ENCODE assay signal across 25 mouse cellular contexts in genomic region chr17:86322840-86323239, GRCm38 (mm10).
DNase-seq lines count a peak whose midpoint lies in the region; ATAC-seq and TF ChIP-seq lines count a peak whose summit lies in the region.
"Had no signal": no experiment of that assay in that cellular context is flagged by ENCODE, and none has a peak within 500 bp of the region (broad histone marks: within the 10 kb centered on the region; RNA-seq: fewer than 3 reads in every experiment).

No protein-coding gene starts in this region.

- DNase-seq in neural tube, embryonic 10.5 days (ENCODE audit: extremely low spot score, low spot score) = no peak
- no peak for DNase-seq in layer of hippocampus, adult 9-11 months
- DNase-seq in urinary bladder, postnatal 4 days (ENCODE audit: low spot score in 2 of 2) = no peak
- DNase-seq: adrenal gland, adult 8-10 months; cerebellum, adult 2 months; cerebellum, postnatal 25 days; heart, adult 11 months; heart, postnatal 10 days; kidney, adult 8-10 months; kidney, postnatal 14 days; left cerebral cortex, postnatal 4 days; lung, postnatal 36 days; right cerebral cortex, postnatal 14 days had no signal

- peaks cover 32% of the 10 kb centered on the region for H3K4me1 ChIP-seq in neural tube, embryonic 13.5 days (replicated peaks)
- H3K4me1 ChIP-seq in bone marrow, adult 2 months (ENCODE audit: control insufficient read depth, insufficient read depth, low read length) = peaks cover 7% of the 10 kb centered on the region
- H3K4me1 ChIP-seq in stomach, embryonic 16.5 days (ENCODE audit: control insufficient read depth, insufficient read depth, low read length) = peaks cover 10% of the 10 kb centered on the region; the same call in 1 of the 2 replicates
- H3K4me1 ChIP-seq: forebrain, embryonic 13.5 days; limb, embryonic 15.5 days; liver, embryonic 15.5 days had no signal

- 74% methylated on average over 5 of the region's 5 CpGs for WGBS in neural tube, embryonic 13.5 days
- 12% methylated on average over 5 of the region's 5 CpGs for WGBS in bone marrow, adult 2 months
- 50% methylated on average over 5 of the region's 5 CpGs for WGBS in stomach, embryonic 16.5 days

- no peaks in the 10 kb centered on the region for H3K27me3 ChIP-seq in neural tube, embryonic 13.5 days
- H3K27me3 ChIP-seq in stomach, embryonic 16.5 days (ENCODE audit: control insufficient read depth, insufficient read depth, low read length) = no peaks in the 10 kb centered on the region
- H3K27me3 ChIP-seq: forebrain, embryonic 13.5 days; heart, embryonic 12.5 days; limb, embryonic 15.5 days; liver, embryonic 15.5 days; lung, embryonic 15.5 days had no signal

- no peak for ATAC-seq in neural tube, embryonic 13.5 days (ENCODE audit: low read depth)
- peak; percentile 26 for ATAC-seq in inflammation-experienced regulatory T-cells, adult 6 months
- peak; percentile 46; the same call in 1 of the 2 replicates for ATAC-seq in stomach, embryonic 16.5 days (ENCODE audit: insufficient read depth, low FRiP score)
- ATAC-seq: forebrain, embryonic 13.5 days had no signal

- H3K36me3 ChIP-seq in neural tube, embryonic 13.5 days = no peaks in the 10 kb centered on the region
- H3K36me3 ChIP-seq in stomach, embryonic 16.5 days (ENCODE audit: control insufficient read depth, insufficient read depth, low read length) = no peaks in the 10 kb centered on the region
- H3K36me3 ChIP-seq: limb, embryonic 15.5 days; liver, embryonic 15.5 days; lung, embryonic 15.5 days; midbrain, embryonic 10.5 days had no signal

- H3K4me2 ChIP-seq in neural tube, embryonic 13.5 days = no peak overlapping the region
- no peak overlapping the region for H3K4me2 ChIP-seq in stomach, embryonic 16.5 days (ENCODE audit: low read depth, low read length)
- H3K4me2 ChIP-seq: forebrain, embryonic 13.5 days; heart, embryonic 12.5 days; hindbrain, embryonic 14.5 days; limb, embryonic 15.5 days; liver, embryonic 15.5 days; lung, embryonic 15.5 days had no signal

- H3K4me3 ChIP-seq in neural tube, embryonic 13.5 days = no peak overlapping the region
- H3K4me3 ChIP-seq in bone marrow, adult 2 months (replicated peaks; ENCODE audit: control insufficient read depth, low read depth, low read length) = no peak overlapping the region
- no peak overlapping the region for H3K4me3 ChIP-seq in stomach, embryonic 16.5 days (replicated peaks; ENCODE audit: low read length)
- H3K4me3 ChIP-seq: forebrain, embryonic 13.5 days; heart, embryonic 12.5 days; left cerebral cortex, adult 2 months; limb, embryonic 15.5 days; liver, embryonic 15.5 days; lung, embryonic 15.5 days; midbrain, embryonic 10.5 days had no signal

- TF ChIP-seq POLR2A in bone marrow, adult 2 months (IDR thresholded peaks at IDR 0.05; ENCODE audit: borderline replicate concordance, control insufficient read depth, low read depth, low read length) = no peak

- H3K9me3 ChIP-seq in neural tube, embryonic 13.5 days = peaks cover 5% of the 10 kb centered on the region; the same call in 1 of the 2 replicates
- H3K9me3 ChIP-seq in stomach, embryonic 16.5 days (replicated peaks; ENCODE audit: control insufficient read depth, low read length) = 0 out of 2 replicates have a peak, but pooled peaks cover 4% of the 10 kb centered on the region
- H3K9me3 ChIP-seq: forebrain, embryonic 13.5 days; heart, embryonic 12.5 days; limb, embryonic 15.5 days; liver, embryonic 15.5 days; lung, embryonic 15.5 days; midbrain, embryonic 10.5 days had no signal

- peak overlapping the region; percentile 73; the same call in 1 of the 2 replicates for H3K27ac ChIP-seq in neural tube, embryonic 13.5 days (replicated peaks)
- peak overlapping the region; percentile 44; the same call in 1 of the 2 replicates for H3K27ac ChIP-seq in bone marrow, adult 2 months (ENCODE audit: control insufficient read depth, insufficient read depth, low read depth, low read length, poor library complexity)
- no peak overlapping the region for H3K27ac ChIP-seq in stomach, embryonic 16.5 days (ENCODE audit: low read length)
- H3K27ac ChIP-seq: forebrain, embryonic 13.5 days; hindbrain, embryonic 14.5 days; left cerebral cortex, adult 2 months; limb, embryonic 15.5 days; liver, embryonic 15.5 days; lung, embryonic 15.5 days; midbrain, embryonic 10.5 days had no signal

- H3K9ac ChIP-seq in neural tube, embryonic 13.5 days = no peak overlapping the region
- no peak overlapping the region for H3K9ac ChIP-seq in stomach, embryonic 16.5 days (ENCODE audit: low read length)
- H3K9ac ChIP-seq: forebrain, embryonic 13.5 days; heart, embryonic 12.5 days; hindbrain, embryonic 14.5 days; limb, embryonic 15.5 days; liver, embryonic 15.5 days; lung, embryonic 15.5 days had no signal

- TF ChIP-seq CTCF in bone marrow, adult 2 months (IDR thresholded peaks at IDR 0.05; ENCODE audit: control insufficient read depth, insufficient read depth, low read length) = no peak
